Mouse (Mus musculus): Measurements from ENCODE around the gene Olfr1175-ps. TPM values are rescaled to one million over a fixed set of nuclear protein-coding genes. Genes with fewer than 3 reads are reported as not detected.

Olfr1175-ps gene
- polyA plus RNA-seq (2012; rRNA removed) = not detected in 2 replicates

GRCm38 (mm10) chr2:88327115-88327514 lies at the start of gene Olfr1175-ps:
Olfr1175-ps (minus strand) TSS chr2:88327215.

DNA sequence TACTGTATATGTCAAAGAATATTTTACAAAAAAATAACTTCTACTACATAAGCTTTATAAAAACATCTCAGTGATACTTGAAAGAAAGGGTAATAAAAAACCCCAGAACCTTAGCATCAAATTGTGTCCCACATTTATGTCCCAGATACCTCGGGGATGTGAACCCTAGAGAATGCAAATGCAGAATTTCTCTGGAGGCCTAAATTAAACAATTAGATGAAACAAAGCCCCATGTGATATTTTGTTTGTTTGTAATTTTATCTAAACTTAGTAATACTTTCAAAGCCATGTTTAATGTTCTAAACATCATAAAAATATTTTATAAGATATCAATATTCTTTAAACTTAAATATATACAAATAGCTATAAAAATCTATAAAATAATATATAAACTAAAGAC lies 19.4 kb upstream of the Olfr1175-ps start, which contains the start of gene Olfr1177-ps:
Gene Olfr1177-ps, minus strand, starts transcription at position 101 of the 400 bp plus-strand sequence.

DNA sequence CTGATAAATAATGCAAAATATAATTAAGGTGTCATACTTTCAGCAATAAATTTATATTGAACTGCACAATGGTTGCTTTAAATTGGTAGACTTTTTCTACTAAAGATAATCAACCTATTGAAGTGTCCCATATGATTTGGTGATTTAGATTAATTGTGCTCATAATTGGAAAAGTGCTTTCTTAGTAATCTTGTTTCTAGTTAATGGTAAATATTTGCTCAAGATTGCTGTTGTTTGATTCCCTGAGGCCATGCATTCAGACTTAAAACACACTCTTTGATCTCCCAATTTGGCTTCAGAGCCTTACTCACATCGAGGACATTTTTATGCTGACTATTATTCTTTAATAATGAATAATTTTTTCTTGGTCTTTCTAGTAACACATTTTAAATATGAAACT lies 9.4 kb upstream of the Olfr1175-ps start, which contains the start of gene Olfr1176:
Gene Olfr1176, plus strand, starts transcription at position 301 of the 400 bp plus-strand sequence.

GRCm38 (mm10) chr2:88315035-88315434 lies 12.0 kb downstream of the Olfr1175-ps start, which contains the start of gene Olfr1174-ps:
Olfr1174-ps (minus strand) TSS chr2:88315135.

DNA sequence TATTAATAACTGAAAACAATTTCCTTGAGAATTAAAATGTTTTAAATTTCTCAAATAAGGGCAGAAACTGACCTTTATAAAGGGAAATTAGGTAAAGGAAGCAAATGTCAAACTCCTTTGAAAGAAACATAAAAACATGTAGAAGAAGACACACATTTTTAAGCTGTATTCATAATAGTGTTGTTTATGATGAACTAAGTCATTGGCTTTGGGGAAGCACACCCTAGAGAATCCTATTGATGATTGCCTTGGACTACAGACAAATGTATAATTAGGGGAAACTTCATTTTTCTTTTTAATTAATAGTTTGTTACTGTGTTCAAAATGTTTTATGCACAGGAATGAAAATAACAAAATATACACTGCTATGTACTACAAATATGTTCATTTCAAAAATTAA lies 47.2 kb downstream of the Olfr1175-ps start, which contains the start of gene Olfr1173:
Gene Olfr1173, minus strand, starts transcription at position 101 of the 400 bp plus-strand sequence.

Other genes starting within 250 kb of the Olfr1175-ps start
- not detected in 2 replicates for gene Olfr1164, start 233.2 kb downstream of the Olfr1175-ps start, polyA plus RNA-seq (2012; rRNA removed)
- not detected in 2 replicates for gene Olfr1166, start 198.9 kb downstream of the Olfr1175-ps start, polyA plus RNA-seq (2012; rRNA removed)
- gene Olfr1167, start 172.0 kb downstream of the Olfr1175-ps start, polyA plus RNA-seq (2012; rRNA removed) = not detected in 2 replicates
- not detected in 2 replicates for gene Olfr1168, start 145.3 kb downstream of the Olfr1175-ps start, polyA plus RNA-seq (2012; rRNA removed)
- not detected in 2 replicates for gene Olfr1170, start 98.9 kb downstream of the Olfr1175-ps start, polyA plus RNA-seq (2012; rRNA removed)
- gene Olfr1173, start 47.3 kb downstream of the Olfr1175-ps start, polyA plus RNA-seq (2012; rRNA removed) = not detected in 2 replicates
- gene Olfr1174-ps, start 12.1 kb downstream of the Olfr1175-ps start, polyA plus RNA-seq (2012; rRNA removed) = not detected in 2 replicates
- not detected in 2 replicates for gene Olfr1176, start 9.5 kb upstream of the Olfr1175-ps start, polyA plus RNA-seq (2012; rRNA removed)
- not detected in 2 replicates for gene Olfr1177-ps, start 19.3 kb upstream of the Olfr1175-ps start, polyA plus RNA-seq (2012; rRNA removed)
- not detected in 2 replicates for gene Olfr1178, start 59.8 kb upstream of the Olfr1175-ps start, polyA plus RNA-seq (2012; rRNA removed)
- not detected in 2 replicates for gene Olfr1179, start 79.2 kb upstream of the Olfr1175-ps start, polyA plus RNA-seq (2012; rRNA removed)
- gene Olfr1180, start 91.9 kb upstream of the Olfr1175-ps start, polyA plus RNA-seq (2012; rRNA removed) = not detected in 2 replicates
- gene Olfr1181, start 99.0 kb upstream of the Olfr1175-ps start, polyA plus RNA-seq (2012; rRNA removed) = not detected in 2 replicates
- gene Gm13757, start 121.9 kb upstream of the Olfr1175-ps start, polyA plus RNA-seq (2012; rRNA removed) = not detected in 2 replicates
- gene Olfr1183, start 127.7 kb upstream of the Olfr1175-ps start, polyA plus RNA-seq (2012; rRNA removed) = not detected in 2 replicates
- not detected in 2 replicates for gene Olfr1184, start 156.4 kb upstream of the Olfr1175-ps start, polyA plus RNA-seq (2012; rRNA removed)
- gene Olfr1185-ps1, start 166.1 kb upstream of the Olfr1175-ps start, polyA plus RNA-seq (2012; rRNA removed) = not detected in 2 replicates
- gene Olfr1186, start 191.3 kb upstream of the Olfr1175-ps start, polyA plus RNA-seq (2012; rRNA removed) = not detected in 2 replicates
- not detected in 2 replicates for gene Olfr1188, start 229.7 kb upstream of the Olfr1175-ps start, polyA plus RNA-seq (2012; rRNA removed)